Mouse (Mus musculus) frontal cortex, adult 2 months (tissue): ENCODE measurements at regions not wholly inside any gene's neighbourhood (a gene's known extent, or its start where the extent isn't known, plus 50 kb on each side); places are given as distances from the start of the nearest gene placed in this dataset.
A peak's percentile ranks its signal among the peaks of the same experiment; 100 is the strongest.

ENCODE experiments used
- DNase-seq, 2 experiments: peaks; one replicate each; pipeline ENCODE4 v3.0.0; 2022; ENCODE audit warnings: low spot score in 1 of 2; ENCODE audit errors: extremely low spot score in 1 of 2

- DNase-seq, result peak; percentile 46 to 75
Observed at GRCm38 (mm10) chr5:64022633-64023323, 54.1 kb upstream of the Rell1 start.

GRCm38 (mm10) chr5:64023324-64023650 is 54.6 kb upstream of the Rell1 start:
- DNase-seq, result no peak

- no peak for DNase-seq
Observed at GRCm38 (mm10) chr5:64024420-64024819, 55.7 kb upstream of the Rell1 start.

- DNase-seq, result no peak
Observed at GRCm38 (mm10) chr5:64027733-64028132, 59.0 kb upstream of the Rell1 start.

- no peak for DNase-seq
Observed at GRCm38 (mm10) chr5:64029622-64030145, 61.0 kb upstream of the Rell1 start.

- DNase-seq, result peak in 1 of 2 experiments; percentile 37
Observed at GRCm38 (mm10) chr5:64030281-64030960, 61.7 kb upstream of the Rell1 start.

GRCm38 (mm10) chr5:64038394-64038793 is 54.4 kb upstream of the Pgm2 start:
- no peak for DNase-seq

GRCm38 (mm10) chr5:64040676-64041075 is 52.1 kb upstream of the Pgm2 start:
- no peak for DNase-seq
